Mouse (Mus musculus) hindbrain, embryonic 11.5 days (tissue): ENCODE data around the gene H2-Ab1. TPM values are rescaled to one million over a fixed set of nuclear protein-coding genes. Genes with fewer than 3 reads are reported as not detected.

ENCODE experiments used
- ATAC-seq: fragments of 200-750 bp; cut with Nextera tagmentation; 2 replicates; pipeline ENCODE4 v1.8.0; 2017; ENCODE audit warnings: mild to moderate bottlenecking, moderate TSS enrichment, moderate library complexity; ENCODE audit not compliant: low FRiP score
- DNase-seq: peaks from one replicate; pipeline ENCODE4 v3.0.0-alpha.2; 2015; ENCODE audit warnings: low spot score
- H3K27ac ChIP-seq: fragments of 300-500 bp; sonication (generic); 2 replicates; pipeline ENCODE4 v1.5.1; 2014; ENCODE audit warnings: mild to moderate bottlenecking, low read depth, low read length
- H3K27me3 ChIP-seq: fragments of 300-500 bp; sonication (generic); 2 replicates; pipeline ENCODE4 v1.6.1; 2014; ENCODE audit warnings: mild to moderate bottlenecking, low read length, moderate library complexity, mixed read lengths; ENCODE audit not compliant: control insufficient read depth, insufficient read depth
- H3K36me3 ChIP-seq: fragments of 300-500 bp; sonication (generic); 2 replicates; pipeline ENCODE4 v1.6.1; 2014; ENCODE audit warnings: mild to moderate bottlenecking, low read length, moderate library complexity, mixed read lengths; ENCODE audit not compliant: control insufficient read depth, insufficient read depth
- H3K4me1 ChIP-seq: fragments of 300-500 bp; sonication (generic); replicated peaks from 2 replicates; pipeline ENCODE4 v1.6.1; 2014; ENCODE audit warnings: low read length, mixed read lengths; ENCODE audit not compliant: control insufficient read depth, insufficient read depth
- H3K4me2 ChIP-seq: fragments of 300-500 bp; sonication (generic); replicated peaks from 2 replicates; pipeline ENCODE4 v1.6.1; 2014; ENCODE audit warnings: mild to moderate bottlenecking, low read depth, low read length
- H3K4me3 ChIP-seq: fragments of 300-500 bp; sonication (generic); 2 replicates; pipeline ENCODE4 v1.5.1; 2014; ENCODE audit warnings: low read depth, low read length
- H3K9ac ChIP-seq: fragments of 300-500 bp; sonication (generic); 2 replicates; pipeline ENCODE4 v1.6.1; 2014; ENCODE audit warnings: low read depth, low read length
- H3K9me3 ChIP-seq: fragments of 300-500 bp; sonication (generic); 2 replicates; pipeline ENCODE4 v1.6.1; 2016; ENCODE audit warnings: low read length; ENCODE audit not compliant: control insufficient read depth
- WGBS: fragments of 180-500 bp; shearing (Covaris S2); extraction: QIAGEN DNeasy Blood & Tissue Kit; methylation state at CpG from one replicate; pipeline ENCODE4 v1.1.7; 2014; 5-methylcytosine and 5-hydroxymethylcytosine counted together
- polyA plus RNA-seq: library from polyadenylated mRNA; unstranded; fragments of >200 nt; fragmentation: Nextera tagmentation; extraction: Ambion mirVana; gene quantifications from 2 replicates; pipeline ENCODE4 v1.2.1, GENCODE M21; 2014

The H2-Ab1 gene
- polyA plus RNA-seq, 1 experiment from 2014 or later = 2.4 TPM

DNA sequence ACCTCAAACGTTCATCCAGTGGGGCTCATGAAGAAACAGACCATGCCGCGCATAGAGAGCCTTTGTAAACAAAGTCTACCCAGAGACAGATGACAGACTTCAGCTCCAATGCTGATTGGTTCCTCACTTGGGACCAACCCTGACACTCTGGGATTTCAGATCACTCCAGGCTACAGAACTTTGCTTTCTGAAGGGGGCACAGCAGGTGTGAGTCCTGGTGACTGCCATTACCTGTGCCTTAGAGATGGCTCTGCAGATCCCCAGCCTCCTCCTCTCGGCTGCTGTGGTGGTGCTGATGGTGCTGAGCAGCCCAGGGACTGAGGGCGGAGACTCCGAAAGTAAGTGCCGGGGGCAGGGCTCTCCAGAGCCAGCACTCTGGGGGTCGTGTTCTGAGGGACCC lies 5.6 kb downstream of the H2-Ab1 start:
- peak overlapping the region; percentile 98 for H3K4me2 ChIP-seq
- peak; percentile 86 for ATAC-seq
- no peaks in the 10 kb centered on the region for H3K9me3 ChIP-seq
- no peaks in the 10 kb centered on the region for H3K36me3 ChIP-seq
- H3K27ac ChIP-seq = no peak overlapping the region
- H3K4me3 ChIP-seq = peak overlapping the region; percentile 37
- peak; percentile 92 for DNase-seq
- H3K9ac ChIP-seq = no peak overlapping the region
- WGBS = under 1% methylated on average over 8 of the region's 8 CpGs
- H3K27me3 ChIP-seq = peaks cover 13% of the 10 kb centered on the region
- 0 out of 2 replicates have a peak, but pooled peaks cover 3% of the 10 kb centered on the region for H3K4me1 ChIP-seq

DNA sequence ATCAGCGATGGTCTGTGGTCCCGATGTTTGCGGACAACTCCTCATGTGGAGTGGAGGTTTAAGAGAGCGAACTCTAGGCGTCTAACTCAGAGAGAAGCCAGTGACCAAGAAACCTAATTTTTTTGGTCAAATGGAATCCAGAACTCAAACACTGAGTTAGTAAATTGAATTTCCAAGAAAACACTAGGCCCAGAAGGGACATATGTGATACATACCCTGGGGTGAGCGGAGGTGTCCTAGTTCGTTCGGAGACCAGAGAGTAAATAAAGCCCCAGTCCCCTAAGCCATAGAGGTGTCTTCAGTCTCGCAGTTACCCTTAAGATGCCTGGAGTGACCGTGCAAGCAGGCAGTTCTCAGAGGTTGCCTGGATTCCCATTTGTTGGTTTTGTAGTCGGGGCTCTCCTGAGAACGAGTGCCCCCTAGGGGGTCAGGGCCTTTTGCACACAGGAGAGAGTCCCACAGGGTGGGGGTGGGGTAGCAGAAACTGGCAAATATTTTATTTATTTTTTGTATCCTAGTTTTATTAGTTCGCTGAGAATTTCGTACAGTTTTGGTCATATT lies 6.4 kb downstream of the H2-Ab1 start:
- peak overlapping the region; percentile 52 for H3K4me3 ChIP-seq
- ATAC-seq = no peak
- 0 out of 2 replicates have a peak, but pooled peaks cover 3% of the 10 kb centered on the region for H3K4me1 ChIP-seq
- no peak overlapping the region for H3K27ac ChIP-seq
- H3K9me3 ChIP-seq = no peaks in the 10 kb centered on the region
- H3K27me3 ChIP-seq = peaks cover 13% of the 10 kb centered on the region
- WGBS = 2% methylated on average over 14 of the region's 14 CpGs
- no peaks in the 10 kb centered on the region for H3K36me3 ChIP-seq
- H3K9ac ChIP-seq = no peak overlapping the region
- peak; percentile 64 for DNase-seq
- peak overlapping the region; percentile 98 for H3K4me2 ChIP-seq

DNA sequence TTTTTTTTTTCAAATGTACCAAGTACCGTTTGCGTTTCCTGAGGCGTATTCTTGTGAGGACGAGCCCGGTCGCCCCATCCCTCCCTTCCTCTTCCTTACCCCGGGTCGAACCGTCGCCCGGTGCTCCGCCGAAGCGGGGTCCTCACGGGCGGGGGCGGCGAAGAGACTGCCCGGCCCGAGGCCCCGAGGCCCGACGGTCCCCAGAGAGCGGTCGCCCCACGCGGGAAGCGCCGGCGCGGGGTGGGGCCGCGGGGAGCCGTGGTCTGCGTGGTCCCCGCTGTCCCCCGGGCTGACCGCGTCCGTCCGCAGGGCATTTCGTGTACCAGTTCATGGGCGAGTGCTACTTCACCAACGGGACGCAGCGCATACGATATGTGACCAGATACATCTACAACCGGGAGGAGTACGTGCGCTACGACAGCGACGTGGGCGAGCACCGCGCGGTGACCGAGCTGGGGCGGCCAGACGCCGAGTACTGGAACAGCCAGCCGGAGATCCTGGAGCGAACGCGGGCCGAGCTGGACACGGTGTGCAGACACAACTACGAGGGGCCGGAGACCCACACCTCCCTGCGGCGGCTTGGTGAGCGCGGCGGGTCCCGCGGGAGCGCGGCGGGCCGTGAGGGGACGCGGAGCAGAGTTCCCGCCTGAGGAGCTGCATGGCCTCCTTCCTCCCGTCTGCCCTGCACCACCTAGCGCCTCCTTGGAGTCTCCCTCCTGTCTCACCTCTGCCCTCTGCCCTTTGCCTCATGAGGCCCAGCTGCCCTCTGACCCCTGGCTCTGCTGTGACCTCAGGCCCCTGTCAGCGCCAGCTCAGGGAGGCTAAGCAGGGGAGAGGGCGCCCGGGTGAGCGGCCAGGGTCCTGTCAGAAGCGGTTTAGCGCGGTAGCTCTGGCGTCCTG lies 7.2 kb downstream of the H2-Ab1 start:
- WGBS = under 1% methylated on average over 67 of the region's 93 CpGs
- peak overlapping the region; percentile 52 for H3K4me3 ChIP-seq
- no peaks in the 10 kb centered on the region for H3K36me3 ChIP-seq
- H3K4me1 ChIP-seq = 0 out of 2 replicates have a peak, but pooled peaks cover 3% of the 10 kb centered on the region
- no peak overlapping the region for H3K27ac ChIP-seq
- no peaks in the 10 kb centered on the region for H3K9me3 ChIP-seq
- ATAC-seq = no peak
- peak; percentile 65 for DNase-seq
- H3K27me3 ChIP-seq = peaks cover 13% of the 10 kb centered on the region
- H3K9ac ChIP-seq = peak overlapping the region; percentile 68
- H3K4me2 ChIP-seq = peak overlapping the region; percentile 98

- no peak overlapping the region for H3K4me2 ChIP-seq
- 79% methylated on average over 2 of the region's 2 CpGs for WGBS
- H3K36me3 ChIP-seq = no peaks in the 10 kb centered on the region
- H3K9me3 ChIP-seq = no peaks in the 10 kb centered on the region
- H3K9ac ChIP-seq = no peak overlapping the region
- H3K27ac ChIP-seq = no peak overlapping the region
- peaks cover 13% of the 10 kb centered on the region for H3K27me3 ChIP-seq
- ATAC-seq (no peak), DNase-seq (no peak)
- H3K4me1 ChIP-seq = 0 out of 2 replicates have a peak, but pooled peaks cover 3% of the 10 kb centered on the region
- no peak overlapping the region for H3K4me3 ChIP-seq
Observed at GRCm38 (mm10) chr17:34268262-34268661, 10.8 kb downstream of the H2-Ab1 start.

DNA sequence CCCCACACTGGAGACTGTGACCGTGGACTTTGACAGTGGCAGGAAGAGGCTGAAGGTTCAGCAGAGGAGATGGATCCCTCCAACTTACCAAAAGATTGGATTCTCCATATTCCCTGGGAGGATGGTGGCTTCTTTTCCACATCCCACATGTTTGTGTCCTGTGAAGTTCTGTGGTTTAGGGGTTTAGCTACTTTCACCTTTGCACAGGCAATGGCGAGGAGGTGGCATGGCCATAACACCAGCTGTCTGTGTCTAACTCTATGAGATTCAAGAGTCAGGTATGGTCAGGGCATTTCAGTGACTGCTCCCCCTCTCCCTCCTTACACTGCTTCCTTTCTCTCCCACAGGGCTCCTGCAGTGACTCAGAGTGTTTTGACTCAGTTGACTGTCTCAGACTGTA lies 11.3 kb downstream of the H2-Ab1 start:
- Histone ChIP-seq H3K9me3 (no peaks in the 10 kb centered on the region), H3K4me1 (0 out of 2 replicates have a peak, but pooled peaks cover 3% of the 10 kb centered on the region), H3K36me3 (no peaks in the 10 kb centered on the region), H3K27me3 (peaks cover 12% of the 10 kb centered on the region; the same call in 1 of the 2 replicates), H3K4me2 (no peak overlapping the region), H3K9ac (no peak overlapping the region), H3K27ac (no peak overlapping the region), H3K4me3 (no peak overlapping the region)
- DNase-seq (no peak), ATAC-seq (no peak)
- 86% methylated on average over 2 of the region's 2 CpGs for WGBS

DNA sequence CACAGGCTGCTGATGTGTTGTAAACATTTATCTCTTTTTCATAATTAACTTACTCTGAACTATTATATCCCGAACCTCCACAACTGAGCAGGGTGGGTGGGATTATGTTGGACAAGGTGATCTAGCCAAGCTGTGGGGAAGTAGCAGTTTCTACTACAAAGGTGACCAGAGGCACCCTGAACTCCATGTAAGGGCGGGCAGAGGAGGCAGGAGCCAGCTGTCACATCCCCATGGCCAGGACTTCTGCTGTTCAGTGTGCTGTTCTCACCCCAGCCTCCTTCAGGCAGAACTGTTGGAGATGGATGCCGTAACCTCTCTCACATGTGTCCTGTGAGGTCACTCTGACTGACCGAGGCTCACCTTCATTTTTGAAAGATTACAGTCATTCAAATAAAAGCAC lies 12.3 kb downstream of the H2-Ab1 start:
- Histone ChIP-seq H3K27ac (no peak overlapping the region), H3K4me2 (no peak overlapping the region), H3K9me3 (no peaks in the 10 kb centered on the region), H3K36me3 (no peaks in the 10 kb centered on the region), H3K9ac (no peak overlapping the region), H3K4me1 (0 out of 2 replicates have a peak, but pooled peaks cover 3% of the 10 kb centered on the region), H3K4me3 (no peak overlapping the region), H3K27me3 (peaks cover 5% of the 10 kb centered on the region; the same call in 1 of the 2 replicates)
- ATAC-seq (no peak), DNase-seq (no peak)
- WGBS = 80% methylated on average over 4 of the region's 4 CpGs

DNA sequence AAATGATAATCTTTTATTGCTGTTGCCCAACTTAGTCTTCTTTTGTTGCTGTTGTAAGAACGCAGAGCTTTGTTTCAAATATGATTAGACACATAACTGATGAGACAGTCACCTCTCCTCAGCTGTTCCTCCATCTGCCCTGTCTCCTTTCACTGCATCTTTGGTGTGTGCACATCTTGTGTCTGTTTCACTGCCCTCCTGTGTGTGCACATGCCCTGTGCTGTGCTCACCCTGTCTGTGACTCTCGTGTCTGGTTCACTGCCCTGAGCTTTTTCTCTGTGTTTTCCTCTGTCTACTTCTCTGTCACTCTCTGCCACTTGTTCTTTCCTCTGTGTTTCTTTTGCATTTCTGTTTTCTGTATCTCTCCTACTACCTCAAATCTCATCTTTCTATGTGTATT lies 12.7 kb downstream of the H2-Ab1 start:
- Histone ChIP-seq H3K4me3 (no peak overlapping the region), H3K9me3 (no peaks in the 10 kb centered on the region), H3K4me2 (no peak overlapping the region), H3K36me3 (no peaks in the 10 kb centered on the region), H3K27ac (no peak overlapping the region), H3K27me3 (0 out of 2 replicates have a peak, but pooled peaks cover under 1% of the 10 kb centered on the region), H3K4me1 (no peaks in the 10 kb centered on the region), H3K9ac (no peak overlapping the region)
- ATAC-seq = no peak
- no peak for DNase-seq
- WGBS = 87% methylated on average over 2 of the region's 2 CpGs

DNA sequence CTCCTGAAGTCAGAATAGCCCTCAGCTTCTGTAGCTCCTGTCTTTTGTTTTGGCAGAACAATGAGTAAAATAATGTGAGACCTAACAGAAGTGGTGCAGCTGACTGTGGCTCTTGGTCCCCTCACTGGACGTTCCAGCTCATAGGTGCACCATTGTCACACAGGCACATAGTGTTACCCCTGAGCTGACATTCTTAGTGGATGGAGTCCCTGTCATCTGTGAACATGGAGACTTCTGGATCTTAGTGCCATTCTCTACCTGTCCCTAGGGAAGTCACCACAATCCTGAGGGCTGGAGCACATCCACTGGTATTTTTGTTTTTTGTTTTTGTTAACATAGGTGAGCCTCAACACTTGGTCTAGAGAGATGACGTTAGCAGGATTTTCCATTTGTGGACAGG lies 13.5 kb downstream of the H2-Ab1 start:
- no peaks in the 10 kb centered on the region for H3K36me3 ChIP-seq
- H3K4me1 ChIP-seq = no peaks in the 10 kb centered on the region
- H3K4me2 ChIP-seq = no peak overlapping the region
- 76% methylated on average over 2 of the region's 2 CpGs for WGBS
- H3K9ac ChIP-seq = no peak overlapping the region
- H3K9me3 ChIP-seq = no peaks in the 10 kb centered on the region
- no peak overlapping the region for H3K4me3 ChIP-seq
- ATAC-seq (no peak), DNase-seq (no peak)
- H3K27me3 ChIP-seq = no peaks in the 10 kb centered on the region
- no peak overlapping the region for H3K27ac ChIP-seq
